9 mouse cellular contexts compared by ENCODE assay signal in the genomic region with DNA sequence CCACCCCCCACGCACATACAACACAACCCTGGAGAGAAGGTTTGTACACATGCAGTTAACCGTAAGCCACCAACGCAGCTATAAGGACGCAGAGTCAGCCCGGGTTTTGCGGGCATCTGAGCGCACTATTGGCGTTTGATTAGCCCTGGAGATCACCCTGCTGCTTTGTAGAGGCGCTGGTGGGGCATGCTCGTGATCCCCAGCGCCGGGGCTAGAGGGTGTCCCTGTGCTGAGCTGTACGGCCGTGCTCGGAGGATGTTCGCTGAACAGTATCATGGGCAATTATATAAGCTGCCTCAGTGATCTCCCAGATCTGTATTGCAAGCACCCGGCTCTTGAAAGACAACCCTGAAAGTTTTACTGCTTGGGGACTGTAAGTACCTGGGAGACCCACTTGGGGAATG. TPM values are rescaled to one million over a fixed set of nuclear protein-coding genes. Genes with fewer than 3 reads are reported as not detected.
DNase-seq lines count a peak whose midpoint lies in the region; ATAC-seq lines count a peak whose summit lies in the region.
"Had no signal": no experiment of that assay in that cellular context is flagged by ENCODE, and none has a peak within 500 bp of the region (broad histone marks: within the 10 kb centered on the region; RNA-seq: fewer than 3 reads in every experiment).

No protein-coding gene starts in this region.

- H3K27me3 ChIP-seq in embryonic facial prominence, embryonic 11.5 days (ENCODE audit: control insufficient read depth, insufficient read depth, low read length) = no peaks in the 10 kb centered on the region
- peaks cover 22% of the 10 kb centered on the region for H3K27me3 ChIP-seq in hindbrain, embryonic 12.5 days
- H3K27me3 ChIP-seq in neural tube, embryonic 14.5 days (ENCODE audit: control insufficient read depth, insufficient read depth, low read length) = no peaks in the 10 kb centered on the region

- H3K9me3 ChIP-seq in embryonic facial prominence, embryonic 11.5 days (replicated peaks; ENCODE audit: control insufficient read depth, low read length) = no peaks in the 10 kb centered on the region
- no peaks in the 10 kb centered on the region for H3K9me3 ChIP-seq in hindbrain, embryonic 12.5 days (replicated peaks)
- no peaks in the 10 kb centered on the region for H3K9me3 ChIP-seq in neural tube, embryonic 14.5 days (ENCODE audit: control insufficient read depth, low read length)

- peak; percentile 33 for DNase-seq in layer of hippocampus, adult 11-12 months (ENCODE audit: low spot score)
- no peak for DNase-seq in layer of hippocampus, adult 9-10 months (ENCODE audit: low spot score)
- no peak for DNase-seq in embryonic facial prominence, embryonic 11.5 days (ENCODE audit: low spot score)
- DNase-seq in left cerebral cortex, postnatal 36 days (ENCODE audit: low spot score in 2 of 2) = peak; percentile 61 to 67
- DNase-seq in spleen, adult 12 weeks (ENCODE audit: low spot score) = no peak

- H3K4me1 ChIP-seq in embryonic facial prominence, embryonic 11.5 days (ENCODE audit: control insufficient read depth, insufficient read depth, low read length) = no peaks in the 10 kb centered on the region
- H3K4me1 ChIP-seq in hindbrain, embryonic 12.5 days = peaks cover 20% of the 10 kb centered on the region
- peaks cover 7% of the 10 kb centered on the region; the same call in 1 of the 2 replicates for H3K4me1 ChIP-seq in neural tube, embryonic 14.5 days (ENCODE audit: control insufficient read depth, insufficient read depth, low read length)

- H3K4me3 ChIP-seq in embryonic facial prominence, embryonic 11.5 days (ENCODE audit: low read depth, low read length) = peak overlapping the region; percentile 61
- H3K4me3 ChIP-seq in hindbrain, embryonic 12.5 days = peak overlapping the region; percentile 73
- peak overlapping the region; percentile 86 for H3K4me3 ChIP-seq in neural tube, embryonic 14.5 days (ENCODE audit: low read depth, low read length)

- H3K27ac ChIP-seq in embryonic facial prominence, embryonic 11.5 days (replicated peaks; ENCODE audit: low read depth, low read length) = no peak overlapping the region
- 0 out of 2 replicates have a peak overlapping the region, but pooled peaks have one; percentile 94 for H3K27ac ChIP-seq in hindbrain, embryonic 12.5 days
- no peak overlapping the region; the same call in 1 of the 2 replicates for H3K27ac ChIP-seq in neural tube, embryonic 14.5 days (ENCODE audit: low read depth, low read length)

- H3K4me2 ChIP-seq in embryonic facial prominence, embryonic 11.5 days (ENCODE audit: low read depth, low read length) = peak overlapping the region; percentile 91
- peak overlapping the region; percentile 92 for H3K4me2 ChIP-seq in hindbrain, embryonic 12.5 days (replicated peaks)
- peak overlapping the region; percentile 98 for H3K4me2 ChIP-seq in neural tube, embryonic 14.5 days (ENCODE audit: low read depth, low read length)

- WGBS in embryonic facial prominence, embryonic 11.5 days = under 1% methylated on average over 17 of the region's 17 CpGs
- WGBS in hindbrain, embryonic 12.5 days = under 1% methylated on average over 17 of the region's 17 CpGs
- WGBS in neural tube, embryonic 14.5 days = under 1% methylated on average over 17 of the region's 17 CpGs

- ATAC-seq in embryonic facial prominence, embryonic 11.5 days (replicated peaks; ENCODE audit: insufficient number of reproducible peaks, low FRiP score, low TSS enrichment, low read depth) = no peak
- no peak for ATAC-seq in hindbrain, embryonic 12.5 days (ENCODE audit: low FRiP score)
- ATAC-seq in neural tube, embryonic 14.5 days (ENCODE audit: low read depth) = no peak
- ATAC-seq in activated CD4-positive, CD25-positive, alpha-beta regulatory T cell, adult 4 months = no peak

- H3K9ac ChIP-seq in embryonic facial prominence, embryonic 11.5 days (replicated peaks; ENCODE audit: low read length) = peak overlapping the region; percentile 87
- peak overlapping the region; percentile 89 for H3K9ac ChIP-seq in hindbrain, embryonic 12.5 days
- peak overlapping the region; percentile 96 for H3K9ac ChIP-seq in neural tube, embryonic 14.5 days (replicated peaks; ENCODE audit: low read depth, low read length)

- intact Hi-C loops in left cerebral cortex, postnatal 36 days (cut with DNase I) = loop anchor here (5.0 to 10.0 kb wide), 8 partner anchors 71 to 703 kb away; no protein-coding TSS in a partner anchor

- H3K36me3 ChIP-seq in embryonic facial prominence, embryonic 11.5 days (replicated peaks; ENCODE audit: control insufficient read depth, insufficient read depth, low read depth, low read length) = no peaks in the 10 kb centered on the region
- H3K36me3 ChIP-seq in hindbrain, embryonic 12.5 days = no peaks in the 10 kb centered on the region
- no peaks in the 10 kb centered on the region for H3K36me3 ChIP-seq in neural tube, embryonic 14.5 days (ENCODE audit: control insufficient read depth, insufficient read depth, low read length)

RNA-seq across cellular contexts. Expression of a gene that starts 40.6 kb away (rescaled TPM):
- 28.1 and 28.9 TPM in 2 replicates for polyA plus RNA-seq in embryonic facial prominence, embryonic 11.5 days (2014; fragmentation: Nextera tagmentation; extraction: Ambion mirVana)
- 38.5 and 43.1 TPM in 2 replicates for polyA plus RNA-seq in hindbrain, embryonic 12.5 days (2016; fragmentation: Nextera tagmentation; extraction: Ambion mirVana)
- total RNA-seq in left cerebral cortex, postnatal 36 days (2021) = 100 to 1,000 TPM; 127 to 178 TPM
- 50.0 and 54.8 TPM in 2 replicates for polyA plus RNA-seq in neural tube, embryonic 14.5 days (2014; fragmentation: Nextera tagmentation; extraction: Ambion mirVana)
- polyA plus RNA-seq in activated CD4-positive, CD25-positive, alpha-beta regulatory T cell, adult 4 months (2017; shearing (Covaris generic)) = under 1 TPM in 1 of 2 experiments, not detected in 1; 0.45 TPM
- total RNA-seq: hematopoietic stem cell, adult 5-6 weeks had no signal

Comparison
In these comparisons a context has a peak if more than half of its experiments do, and no peak if none do; other contexts are left out.
1. DNase-seq: peak in layer of hippocampus, adult 11-12 months (single experiment) and left cerebral cortex, postnatal 36 days (2 of 2); none in layer of hippocampus, adult 9-10 months (single experiment), embryonic facial prominence, embryonic 11.5 days (single experiment) and spleen, adult 12 weeks (single experiment).
2. RNA of a gene that starts 40.6 kb away (polyA plus RNA-seq): 50.0 to 54.8 TPM in neural tube, embryonic 14.5 days, 38.5 to 43.1 TPM in hindbrain, embryonic 12.5 days and 28.1 to 28.9 TPM in embryonic facial prominence, embryonic 11.5 days; 0.45 TPM in activated CD4-positive, CD25-positive, alpha-beta regulatory T cell, adult 4 months; every median in the first group is over 10 times any median in the second.
3. Peak in every context shown above with its lines, with median percentiles within 50 percentile points of each other: H3K4me2 ChIP-seq, H3K4me3 ChIP-seq and H3K9ac ChIP-seq.